Mouse (Mus musculus): ENCODE data around the gene Kdelr1. TPM values are rescaled to one million over a fixed set of nuclear protein-coding genes. Genes with fewer than 3 reads are reported as not detected.

Gene Kdelr1
- polyA plus RNA-seq, 1 experiment, result 122 TPM

- Histone ChIP-seq H3K79me3 (ENCODE audit: low read depth) (peaks cover 14% of the 10 kb centered on the region), H3K4me3 (ENCODE audit: insufficient read depth, poor library complexity, severe bottlenecking) (peak overlapping the region; percentile 63), H3K36me3 (ENCODE audit: control insufficient read depth, insufficient read depth) (peaks cover 16% of the 10 kb centered on the region), H3ac (ENCODE audit: control insufficient read depth, insufficient read length, low read depth) (peak overlapping the region; percentile 79), H3K27me3 (ENCODE audit: control insufficient read depth, insufficient read depth, insufficient read length) (no peaks in the 10 kb centered on the region), H3K79me2 (ENCODE audit: control insufficient read depth, insufficient read depth) (peaks cover 46% of the 10 kb centered on the region)
- TF ChIP-seq USF1 (IDR thresholded peaks at IDR 0.05; ENCODE audit: low read depth) (no peak), MAX (IDR thresholded peaks at IDR 0.05) (peak; percentile 26), CEBPB (IDR thresholded peaks at IDR 0.05; ENCODE audit: low read depth) (no peak)
These were observed 47.2 kb downstream of the Kdelr1 start for GRCm38 (mm10) chr7:45919761-45920160.

GRCm38 (mm10) chr7:45920583-45921241 is 48.1 kb downstream of the Kdelr1 start:
- H3K79me2 ChIP-seq (ENCODE audit: control insufficient read depth, insufficient read depth), result peaks cover 46% of the 10 kb centered on the region
- TF ChIP-seq CEBPB (IDR thresholded peaks at IDR 0.05; ENCODE audit: low read depth), result no peak
- TF ChIP-seq FOSL1 (IDR thresholded peaks at IDR 0.05; ENCODE audit: insufficient read depth, low read length, poor library complexity, severe bottlenecking), result peak; percentile 97
- no peak for TF ChIP-seq MAX (IDR thresholded peaks at IDR 0.05)
- TF ChIP-seq MYOD1 (IDR thresholded peaks at IDR 0.05; ENCODE audit: control insufficient read depth, insufficient read length, low read depth), result no peak

GRCm38 (mm10) chr7:45921242-45921621 is 48.7 kb downstream of the Kdelr1 start, which contains the start of gene Emp3:
Emp3 (minus strand) TSS chr7:45921404.
- peak within 1 kb of the TSS; percentile 63 for H3K4me3 ChIP-seq (ENCODE audit: insufficient read depth, poor library complexity, severe bottlenecking)
- H3K79me3 ChIP-seq (ENCODE audit: low read depth), result peaks cover 16% of the 10 kb centered on the region
- H3K36me3 ChIP-seq (ENCODE audit: control insufficient read depth, insufficient read depth), result peaks cover 23% of the 10 kb centered on the region
- no peak for TF ChIP-seq CTCF (IDR thresholded peaks at IDR 0.05; ENCODE audit: control insufficient read depth, insufficient read depth, insufficient read length)
- TF ChIP-seq MAX (IDR thresholded peaks at IDR 0.05), result no peak
- peak within 1 kb of the TSS; percentile 79 for H3ac ChIP-seq (ENCODE audit: control insufficient read depth, insufficient read length, low read depth)
- no peaks in the 10 kb centered on the region for H3K27me3 ChIP-seq (ENCODE audit: control insufficient read depth, insufficient read depth, insufficient read length)
- peaks cover 46% of the 10 kb centered on the region for H3K79me2 ChIP-seq (ENCODE audit: control insufficient read depth, insufficient read depth)

More at GRCm38 (mm10) chr7:45920583-45921241, 48.1 kb downstream of the Kdelr1 start:
- no peaks in the 10 kb centered on the region for H3K27me3 ChIP-seq (ENCODE audit: control insufficient read depth, insufficient read depth, insufficient read length)
- H3K79me3 ChIP-seq (ENCODE audit: low read depth), result peaks cover 14% of the 10 kb centered on the region
- peak overlapping the region; percentile 63 for H3K4me3 ChIP-seq (ENCODE audit: insufficient read depth, poor library complexity, severe bottlenecking)
- peaks cover 18% of the 10 kb centered on the region for H3K36me3 ChIP-seq (ENCODE audit: control insufficient read depth, insufficient read depth)
- H3ac ChIP-seq (ENCODE audit: control insufficient read depth, insufficient read length, low read depth), result peak overlapping the region; percentile 79

GRCm38 (mm10) chr7:45921950-45922600 is 49.5 kb downstream of the Kdelr1 start:
- Histone ChIP-seq H3K79me3 (ENCODE audit: low read depth) (peaks cover 16% of the 10 kb centered on the region), H3K79me2 (ENCODE audit: control insufficient read depth, insufficient read depth) (peaks cover 46% of the 10 kb centered on the region), H3K27me3 (ENCODE audit: control insufficient read depth, insufficient read depth, insufficient read length) (no peaks in the 10 kb centered on the region), H3K4me3 (ENCODE audit: insufficient read depth, poor library complexity, severe bottlenecking) (no peak overlapping the region), H3K36me3 (ENCODE audit: control insufficient read depth, insufficient read depth) (peaks cover 29% of the 10 kb centered on the region), H3ac (ENCODE audit: control insufficient read depth, insufficient read length, low read depth) (no peak overlapping the region)
- no peak for TF ChIP-seq MAX (IDR thresholded peaks at IDR 0.05)

GRCm38 (mm10) chr7:45922928-45923761 is 50.6 kb downstream of the Kdelr1 start:
- no peaks in the 10 kb centered on the region for H3K27me3 ChIP-seq (ENCODE audit: control insufficient read depth, insufficient read depth, insufficient read length)
- H3K4me3 ChIP-seq (ENCODE audit: insufficient read depth, poor library complexity, severe bottlenecking), result no peak overlapping the region
- H3K79me2 ChIP-seq (ENCODE audit: control insufficient read depth, insufficient read depth), result peaks cover 37% of the 10 kb centered on the region
- H3K79me3 ChIP-seq (ENCODE audit: low read depth), result peaks cover 16% of the 10 kb centered on the region
- peaks cover 30% of the 10 kb centered on the region for H3K36me3 ChIP-seq (ENCODE audit: control insufficient read depth, insufficient read depth)
- no peak overlapping the region for H3ac ChIP-seq (ENCODE audit: control insufficient read depth, insufficient read length, low read depth)
- TF ChIP-seq MAX (IDR thresholded peaks at IDR 0.05) (peak; percentile 94), MYOD1 (IDR thresholded peaks at IDR 0.05; ENCODE audit: control insufficient read depth, insufficient read length, low read depth) (no peak), USF1 (IDR thresholded peaks at IDR 0.05; ENCODE audit: low read depth) (peak; percentile 75)

- Histone ChIP-seq H3ac (ENCODE audit: control insufficient read depth, insufficient read length, low read depth) (no peak within 1 kb of the TSS), H3K27me3 (ENCODE audit: control insufficient read depth, insufficient read depth, insufficient read length) (no peaks in the 10 kb centered on the region), H3K36me3 (ENCODE audit: control insufficient read depth, insufficient read depth) (peaks cover 28% of the 10 kb centered on the region), H3K79me3 (ENCODE audit: low read depth) (peaks cover 16% of the 10 kb centered on the region), H3K4me3 (ENCODE audit: insufficient read depth, poor library complexity, severe bottlenecking) (no peak within 1 kb of the TSS), H3K79me2 (ENCODE audit: control insufficient read depth, insufficient read depth) (peaks cover 33% of the 10 kb centered on the region)
- TF ChIP-seq CEBPB (IDR thresholded peaks at IDR 0.05; ENCODE audit: low read depth) (no peak), MAX (IDR thresholded peaks at IDR 0.05) (no peak), FOSL1 (IDR thresholded peaks at IDR 0.05; ENCODE audit: insufficient read depth, low read length, poor library complexity, severe bottlenecking) (no peak), CTCF (IDR thresholded peaks at IDR 0.05; ENCODE audit: control insufficient read depth, insufficient read depth, insufficient read length) (no peak), USF1 (IDR thresholded peaks at IDR 0.05; ENCODE audit: low read depth) (no peak), MYOG (IDR thresholded peaks at IDR 0.05; ENCODE audit: control insufficient read depth, extremely low read depth, insufficient read length) (no peak), MYOD1 (IDR thresholded peaks at IDR 0.05; ENCODE audit: control insufficient read depth, insufficient read length, low read depth) (no peak)
These were observed 51.3 kb downstream of the Kdelr1 start, which contains the start of gene Ccdc114 for GRCm38 (mm10) chr7:45923762-45924428. Ccdc114 (plus strand) TSS chr7:45924072.

Measured in C2C12 (cell line).